Mouse (Mus musculus) hindbrain, embryonic 11.5 days (tissue): Measurements from ENCODE around the gene Gm5148. TPM values are rescaled to one million over a fixed set of nuclear protein-coding genes. Genes with fewer than 3 reads are reported as not detected.

Source experiments
- ATAC-seq: fragments of 200-750 bp; cut with Nextera tagmentation; 2 replicates; pipeline ENCODE4 v1.8.0; 2017; ENCODE audit warnings: mild to moderate bottlenecking, moderate TSS enrichment, moderate library complexity; ENCODE audit not compliant: low FRiP score
- DNase-seq: peaks from one replicate; pipeline ENCODE4 v3.0.0-alpha.2; 2015; ENCODE audit warnings: low spot score
- H3K27ac ChIP-seq: fragments of 300-500 bp; sonication (generic); 2 replicates; pipeline ENCODE4 v1.5.1; 2014; ENCODE audit warnings: mild to moderate bottlenecking, low read depth, low read length
- H3K27me3 ChIP-seq: fragments of 300-500 bp; sonication (generic); 2 replicates; pipeline ENCODE4 v1.6.1; 2014; ENCODE audit warnings: mild to moderate bottlenecking, low read length, moderate library complexity, mixed read lengths; ENCODE audit not compliant: control insufficient read depth, insufficient read depth
- H3K36me3 ChIP-seq: fragments of 300-500 bp; sonication (generic); 2 replicates; pipeline ENCODE4 v1.6.1; 2014; ENCODE audit warnings: mild to moderate bottlenecking, low read length, moderate library complexity, mixed read lengths; ENCODE audit not compliant: control insufficient read depth, insufficient read depth
- H3K4me1 ChIP-seq: fragments of 300-500 bp; sonication (generic); replicated peaks from 2 replicates; pipeline ENCODE4 v1.6.1; 2014; ENCODE audit warnings: low read length, mixed read lengths; ENCODE audit not compliant: control insufficient read depth, insufficient read depth
- H3K4me2 ChIP-seq: fragments of 300-500 bp; sonication (generic); replicated peaks from 2 replicates; pipeline ENCODE4 v1.6.1; 2014; ENCODE audit warnings: mild to moderate bottlenecking, low read depth, low read length
- H3K4me3 ChIP-seq: fragments of 300-500 bp; sonication (generic); 2 replicates; pipeline ENCODE4 v1.5.1; 2014; ENCODE audit warnings: low read depth, low read length
- H3K9ac ChIP-seq: fragments of 300-500 bp; sonication (generic); 2 replicates; pipeline ENCODE4 v1.6.1; 2014; ENCODE audit warnings: low read depth, low read length
- H3K9me3 ChIP-seq: fragments of 300-500 bp; sonication (generic); 2 replicates; pipeline ENCODE4 v1.6.1; 2016; ENCODE audit warnings: low read length; ENCODE audit not compliant: control insufficient read depth
- WGBS: fragments of 180-500 bp; shearing (Covaris S2); extraction: QIAGEN DNeasy Blood & Tissue Kit; methylation state at CpG from one replicate; pipeline ENCODE4 v1.1.7; 2014; 5-methylcytosine and 5-hydroxymethylcytosine counted together
- polyA plus RNA-seq: library from polyadenylated mRNA; unstranded; fragments of >200 nt; fragmentation: Nextera tagmentation; extraction: Ambion mirVana; gene quantifications from 2 replicates; pipeline ENCODE4 v1.2.1, GENCODE M21; 2014

The Gm5148 gene
- polyA plus RNA-seq, 1 experiment from 2014 or later = 2.9 TPM

DNA sequence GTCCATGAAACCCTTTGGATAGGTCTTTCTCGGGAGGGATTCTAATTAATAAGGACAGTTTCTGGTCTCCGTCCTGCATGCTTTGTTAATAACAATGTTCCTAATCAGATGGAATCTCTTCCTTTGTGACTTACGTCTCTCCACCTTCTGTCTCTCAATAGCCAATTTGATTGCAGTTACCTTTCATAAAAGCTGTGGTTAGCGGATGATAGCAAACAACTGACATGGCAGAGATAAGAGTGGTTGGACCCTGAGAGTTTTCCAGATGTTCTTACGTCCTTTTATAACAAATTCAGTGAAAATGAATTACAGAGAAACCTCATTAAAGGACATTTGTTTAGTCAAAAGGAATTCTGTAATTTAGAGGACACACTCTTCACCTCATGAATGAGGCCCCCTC is 37.5 kb upstream of the Gm5148 start:
- no peak for ATAC-seq
- Histone ChIP-seq H3K36me3 (no peaks in the 10 kb centered on the region), H3K9me3 (no peaks in the 10 kb centered on the region), H3K4me3 (no peak overlapping the region), H3K27me3 (no peaks in the 10 kb centered on the region), H3K9ac (no peak overlapping the region), H3K27ac (no peak overlapping the region), H3K4me2 (no peak overlapping the region), H3K4me1 (peaks cover 2% of the 10 kb centered on the region; the same call in 1 of the 2 replicates)
- WGBS = 74% methylated on average over 5 of the region's 5 CpGs
- DNase-seq = no peak

DNA sequence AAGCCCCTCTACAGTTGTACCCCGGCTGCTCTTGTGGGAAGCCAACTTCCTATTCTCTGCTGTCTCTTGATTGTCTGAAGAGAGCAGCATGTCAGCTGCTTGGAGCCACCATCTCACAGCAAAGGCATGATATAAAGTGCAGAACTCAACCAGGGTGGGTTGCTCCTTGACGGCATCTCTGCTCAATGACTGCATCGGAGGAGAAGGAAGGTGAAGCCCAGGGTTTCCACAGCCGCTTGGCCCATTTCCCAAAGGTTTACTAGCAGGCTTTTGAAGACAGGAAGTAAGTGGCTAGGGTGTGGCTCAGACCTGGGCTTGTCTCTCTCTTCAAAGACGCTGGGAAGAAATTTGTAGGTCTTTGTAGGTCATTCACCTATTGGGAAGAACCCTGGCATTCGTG is 36.6 kb upstream of the Gm5148 start:
- ATAC-seq (no peak), DNase-seq (no peak)
- H3K9ac ChIP-seq = no peak overlapping the region
- H3K27me3 ChIP-seq = no peaks in the 10 kb centered on the region
- 83% methylated on average over 6 of the region's 6 CpGs for WGBS
- no peaks in the 10 kb centered on the region for H3K36me3 ChIP-seq
- no peak overlapping the region for H3K4me2 ChIP-seq
- H3K4me1 ChIP-seq = peaks cover 2% of the 10 kb centered on the region; the same call in 1 of the 2 replicates
- H3K27ac ChIP-seq = no peak overlapping the region
- no peaks in the 10 kb centered on the region for H3K9me3 ChIP-seq
- no peak overlapping the region for H3K4me3 ChIP-seq

DNA sequence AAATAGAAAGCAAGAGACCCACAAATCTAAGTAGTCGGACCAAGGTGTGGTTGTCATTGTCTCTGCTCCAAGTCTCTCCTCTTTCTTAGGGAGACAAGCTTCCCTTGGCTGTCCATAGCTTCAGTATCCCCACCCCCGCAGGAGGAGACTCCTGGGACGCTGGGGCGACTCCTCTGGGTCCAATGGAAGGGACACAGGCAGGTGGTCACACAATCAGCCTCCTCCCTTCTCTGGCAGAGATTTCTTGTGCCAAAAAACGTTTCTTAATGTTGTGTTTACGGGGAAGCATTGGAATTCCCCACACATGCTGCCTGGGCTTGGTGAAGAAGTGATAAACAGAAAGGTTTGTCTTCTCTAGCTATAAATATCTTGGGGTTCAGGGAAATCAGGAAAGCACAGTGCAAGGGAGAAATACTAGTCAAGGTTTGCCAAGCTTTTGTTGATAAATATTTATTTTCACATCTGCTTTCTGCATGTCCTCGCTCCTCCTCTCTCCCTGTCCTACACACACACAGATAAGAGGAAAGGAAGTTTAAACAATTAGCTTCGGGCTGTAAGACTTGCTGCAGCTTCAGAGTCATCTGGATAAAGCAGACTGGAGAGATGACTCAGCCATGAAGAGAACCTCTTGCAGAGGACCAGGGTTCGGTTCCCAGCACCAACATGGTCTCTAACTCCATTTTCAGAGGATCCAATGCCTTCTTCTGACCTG is 34.5 kb upstream of the Gm5148 start:
- Histone ChIP-seq H3K9ac (no peak overlapping the region), H3K4me1 (peaks cover 2% of the 10 kb centered on the region; the same call in 1 of the 2 replicates), H3K9me3 (no peaks in the 10 kb centered on the region), H3K27me3 (no peaks in the 10 kb centered on the region), H3K4me2 (peak overlapping the region; percentile 15; the same call in 1 of the 2 replicates), H3K36me3 (no peaks in the 10 kb centered on the region), H3K27ac (no peak overlapping the region), H3K4me3 (no peak overlapping the region)
- no peak for DNase-seq
- 44% methylated on average over 9 of the region's 9 CpGs for WGBS
- ATAC-seq = peak; percentile 13; the same call in 1 of the 2 replicates

DNA sequence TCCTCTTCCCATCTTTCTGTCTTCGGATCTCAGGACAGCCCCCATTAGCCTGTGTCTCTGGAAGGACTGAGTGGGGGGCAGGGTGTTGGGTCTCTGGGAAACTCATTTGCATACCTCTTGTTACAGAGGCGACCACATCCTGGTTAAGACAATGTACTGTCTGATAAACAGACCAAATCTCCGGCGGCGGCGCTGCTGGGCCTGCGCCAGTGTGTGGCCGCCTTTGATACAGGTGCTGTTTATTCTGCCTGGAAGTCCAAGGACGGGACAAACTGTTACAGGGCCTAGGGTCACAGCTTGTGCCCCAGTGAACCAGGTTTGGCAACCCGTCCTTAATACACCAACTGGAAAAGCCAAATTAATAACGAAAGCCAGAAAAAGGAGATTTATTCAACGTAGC is 33.8 kb upstream of the Gm5148 start:
- H3K4me3 ChIP-seq = no peak overlapping the region
- H3K9ac ChIP-seq = no peak overlapping the region
- ATAC-seq (peak; percentile 94), DNase-seq (peak; percentile 69)
- peak overlapping the region; percentile 15 for H3K4me2 ChIP-seq
- no peaks in the 10 kb centered on the region for H3K36me3 ChIP-seq
- 2% methylated on average over 12 of the region's 12 CpGs for WGBS
- no peaks in the 10 kb centered on the region for H3K9me3 ChIP-seq
- H3K4me1 ChIP-seq = peaks cover 2% of the 10 kb centered on the region; the same call in 1 of the 2 replicates
- H3K27me3 ChIP-seq = no peaks in the 10 kb centered on the region
- H3K27ac ChIP-seq = no peak overlapping the region

DNA sequence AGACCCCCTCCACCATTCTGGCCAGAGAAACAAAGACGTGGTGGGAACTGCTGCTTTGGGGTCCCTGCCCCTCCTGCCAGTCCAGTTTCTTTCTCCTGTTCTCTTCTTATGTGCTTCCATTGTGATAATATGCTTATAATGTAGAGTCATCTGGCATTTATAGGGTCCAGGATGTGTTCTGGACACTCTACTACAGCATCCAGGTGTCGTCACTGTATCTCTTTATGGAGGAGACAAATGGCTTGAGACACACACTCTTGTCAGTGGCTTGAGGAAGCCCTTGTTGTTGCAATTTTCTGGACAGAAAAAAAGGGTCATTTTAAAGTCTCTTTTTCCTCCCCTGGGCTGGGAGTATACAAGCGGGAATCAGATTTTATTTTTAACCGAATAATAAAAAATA is 33.3 kb upstream of the Gm5148 start:
- Histone ChIP-seq H3K27me3 (no peaks in the 10 kb centered on the region), H3K4me3 (no peak overlapping the region), H3K27ac (no peak overlapping the region), H3K9ac (no peak overlapping the region), H3K4me1 (peaks cover 2% of the 10 kb centered on the region; the same call in 1 of the 2 replicates), H3K4me2 (peak overlapping the region; percentile 15; the same call in 1 of the 2 replicates), H3K36me3 (no peaks in the 10 kb centered on the region), H3K9me3 (no peaks in the 10 kb centered on the region)
- DNase-seq (peak; percentile 15), ATAC-seq (peak; percentile 58; the same call in 1 of the 2 replicates)
- 24% methylated on average over 4 of the region's 4 CpGs for WGBS

DNA sequence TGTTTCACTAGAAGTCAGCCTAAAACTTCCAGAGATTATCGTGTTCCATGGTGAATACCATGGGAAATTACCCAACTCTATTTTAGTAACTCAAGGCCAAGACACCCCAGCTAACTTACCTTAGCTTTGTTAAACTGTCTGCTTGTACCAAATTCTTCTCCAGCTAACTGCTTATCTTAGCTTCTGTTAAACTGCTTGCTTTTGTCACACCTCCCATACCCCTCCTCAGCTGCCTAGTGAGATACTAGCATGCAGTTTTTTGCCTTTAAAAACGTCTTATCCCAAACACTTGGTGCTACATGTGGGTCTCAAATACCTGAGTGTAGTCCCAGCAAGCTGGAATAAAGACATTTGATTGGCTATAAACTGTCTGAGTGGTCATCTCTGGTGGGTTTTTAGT is 31.7 kb upstream of the Gm5148 start:
- H3K4me3 ChIP-seq = no peak overlapping the region
- H3K9ac ChIP-seq = no peak overlapping the region
- H3K4me2 ChIP-seq = no peak overlapping the region
- 71% methylated on average over 2 of the region's 2 CpGs for WGBS
- no peaks in the 10 kb centered on the region for H3K36me3 ChIP-seq
- no peak for DNase-seq
- H3K27me3 ChIP-seq = no peaks in the 10 kb centered on the region
- peaks cover 2% of the 10 kb centered on the region; the same call in 1 of the 2 replicates for H3K4me1 ChIP-seq
- H3K9me3 ChIP-seq = no peaks in the 10 kb centered on the region
- H3K27ac ChIP-seq = no peak overlapping the region
- ATAC-seq = no peak

DNA sequence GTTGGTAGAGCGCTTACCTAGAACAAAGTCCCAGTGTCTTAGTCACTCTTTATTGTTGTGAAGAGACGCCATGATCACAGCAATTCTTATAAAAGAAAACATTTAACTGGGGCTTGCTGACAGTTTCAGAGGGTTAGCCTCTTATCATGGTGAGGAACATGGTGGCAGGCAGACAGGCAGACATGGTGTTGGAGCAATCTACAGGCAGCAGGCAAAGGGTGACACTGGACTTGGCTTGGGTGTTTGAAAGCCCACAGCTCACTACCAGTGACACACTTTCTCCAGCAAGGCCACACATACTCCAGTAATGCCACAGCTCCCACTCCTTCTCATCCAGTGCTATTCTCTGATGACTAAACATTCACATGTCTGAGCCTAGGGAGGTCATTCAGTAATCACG is 30.3 kb upstream of the Gm5148 start:
- Histone ChIP-seq H3K36me3 (no peaks in the 10 kb centered on the region), H3K9ac (no peak overlapping the region), H3K9me3 (no peaks in the 10 kb centered on the region), H3K4me2 (no peak overlapping the region), H3K27ac (no peak overlapping the region), H3K4me3 (no peak overlapping the region), H3K27me3 (no peaks in the 10 kb centered on the region), H3K4me1 (peaks cover 2% of the 10 kb centered on the region; the same call in 1 of the 2 replicates)
- WGBS = 90% methylated on average over 3 of the region's 3 CpGs
- ATAC-seq = no peak
- no peak for DNase-seq

DNA sequence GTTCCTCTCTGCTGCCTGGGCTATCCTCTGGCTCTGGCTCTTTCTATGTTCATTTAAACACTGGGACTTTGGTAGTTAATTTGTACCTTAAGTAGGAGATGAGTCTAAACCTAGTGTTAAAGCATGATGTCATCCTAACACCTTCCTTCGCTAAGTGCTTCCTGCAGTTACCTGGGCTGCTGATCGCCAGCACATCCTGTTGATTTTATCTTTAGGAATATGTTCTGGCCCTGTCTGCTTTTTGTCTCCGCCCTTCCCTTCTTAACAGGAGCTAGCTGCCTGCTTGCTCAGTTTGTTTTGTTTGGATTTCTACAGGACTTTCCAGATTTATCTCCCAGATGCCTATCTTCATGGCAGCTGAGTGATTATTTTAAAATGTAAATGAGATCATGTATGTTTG is 28.9 kb upstream of the Gm5148 start:
- WGBS = 96% methylated on average over 3 of the region's 3 CpGs
- H3K36me3 ChIP-seq = no peaks in the 10 kb centered on the region
- H3K4me2 ChIP-seq = no peak overlapping the region
- no peak for DNase-seq
- ATAC-seq = no peak
- no peak overlapping the region for H3K9ac ChIP-seq
- no peaks in the 10 kb centered on the region; the same call in 1 of the 2 replicates for H3K4me1 ChIP-seq
- H3K4me3 ChIP-seq = no peak overlapping the region
- H3K9me3 ChIP-seq = no peaks in the 10 kb centered on the region
- no peak overlapping the region for H3K27ac ChIP-seq
- H3K27me3 ChIP-seq = no peaks in the 10 kb centered on the region
